Mouse (Mus musculus): ENCODE measurements around the gene 1700037H04Rik. TPM values are rescaled to one million over a fixed set of nuclear protein-coding genes. Genes with fewer than 3 reads are reported as not detected.

The 1700037H04Rik gene
- polyA plus RNA-seq, 1 experiment, result 208 TPM

DNA sequence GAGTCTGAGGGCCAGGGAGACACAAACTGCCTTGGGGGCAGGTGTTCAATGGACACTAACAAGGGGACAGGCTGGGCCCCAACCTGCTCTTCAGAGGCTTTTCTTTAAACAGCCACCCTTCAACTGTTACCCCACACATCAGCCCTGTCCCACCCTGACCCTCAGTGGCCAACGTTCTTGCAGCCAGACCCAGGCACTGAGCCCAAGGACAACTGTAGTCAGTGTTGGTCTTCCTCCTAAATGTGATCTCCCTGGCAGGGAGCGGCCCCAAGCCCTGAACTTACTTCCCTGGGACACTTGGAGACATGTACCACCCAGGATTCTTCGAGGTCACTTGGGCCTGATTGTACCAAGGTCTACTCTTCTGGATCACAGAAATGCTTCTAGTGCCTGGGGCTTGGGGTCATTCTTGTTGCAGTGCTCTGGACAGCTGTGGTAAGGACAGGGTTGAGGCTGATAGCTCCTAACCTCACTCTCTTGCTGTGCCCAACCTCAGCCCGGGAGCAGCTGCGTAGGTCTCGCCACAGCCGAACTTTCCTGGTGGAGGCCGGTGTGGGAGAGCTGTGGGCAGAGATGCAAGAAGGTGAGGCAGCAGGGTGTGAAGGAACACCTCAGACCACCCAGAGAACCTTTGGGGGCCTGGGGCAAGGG is 18.4 kb downstream of the 1700037H04Rik start:
- TF ChIP-seq GATA1 (IDR thresholded peaks at IDR 0.05; ENCODE audit: low read length), result no peak

- no peak for TF ChIP-seq GATA1 (IDR thresholded peaks at IDR 0.05; ENCODE audit: low read length)
Observed at GRCm38 (mm10) chr2:131140533-131140905, 19.4 kb downstream of the 1700037H04Rik start.

DNA sequence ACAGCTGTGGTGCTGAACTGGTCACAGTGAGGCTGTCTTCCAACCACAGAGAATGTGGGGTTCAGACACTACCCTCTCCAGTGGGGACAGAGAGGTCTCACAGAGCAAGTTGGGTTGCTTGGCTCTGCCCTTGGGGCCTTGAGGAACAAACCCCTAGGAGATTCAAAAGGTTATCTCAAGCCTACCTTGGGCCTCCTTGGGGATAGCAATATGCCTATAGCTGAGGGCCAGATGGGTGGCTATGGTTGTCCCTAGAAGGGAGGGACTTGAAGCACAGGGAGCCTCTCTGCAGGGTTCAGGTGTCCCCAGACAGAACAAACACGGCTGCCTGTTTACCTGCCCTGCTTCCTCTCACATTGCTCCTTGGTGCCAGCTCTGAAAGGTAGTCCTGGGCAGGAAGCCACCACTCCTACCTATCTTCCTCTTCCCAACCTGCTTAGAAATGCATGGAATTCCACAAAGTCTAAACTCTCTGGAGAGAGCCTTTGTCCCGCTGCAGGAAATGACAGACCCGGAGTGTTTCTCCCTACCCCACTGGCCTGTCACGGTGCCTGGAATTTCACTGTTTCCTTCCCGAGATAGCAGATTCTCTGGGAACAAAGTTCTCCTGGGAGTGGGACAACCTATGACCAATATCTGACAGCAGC is 19.9 kb downstream of the 1700037H04Rik start:
- TF ChIP-seq GATA1 (IDR thresholded peaks at IDR 0.05; ENCODE audit: low read length), result no peak

- no peak for TF ChIP-seq GATA1 (IDR thresholded peaks at IDR 0.05; ENCODE audit: low read length)
Observed at GRCm38 (mm10) chr2:131139287-131139686, 20.6 kb downstream of the 1700037H04Rik start.

- no peak for TF ChIP-seq GATA1 (IDR thresholded peaks at IDR 0.05; ENCODE audit: low read length)
Observed at GRCm38 (mm10) chr2:131138760-131139159, 21.1 kb downstream of the 1700037H04Rik start.

DNA sequence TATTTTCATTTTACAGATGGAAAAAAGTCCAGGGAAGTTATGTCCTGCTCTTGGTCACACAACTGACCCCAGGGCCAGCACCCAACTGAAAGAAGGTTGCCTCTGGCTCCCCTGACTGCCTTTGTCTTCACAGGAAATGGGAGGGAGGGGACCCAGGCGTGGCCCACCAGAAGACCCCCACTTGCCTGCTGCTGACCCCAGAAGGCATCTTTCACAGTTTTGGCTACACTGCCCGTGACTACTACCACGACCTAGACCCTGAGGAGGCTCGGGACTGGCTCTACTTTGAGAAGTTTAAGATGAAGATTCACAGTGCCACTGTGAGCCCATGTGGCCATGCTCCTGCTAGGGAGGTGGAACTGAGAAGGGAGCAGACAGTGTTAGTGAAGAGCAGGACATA is 21.6 kb downstream of the 1700037H04Rik start:
- no peak for TF ChIP-seq GATA1 (IDR thresholded peaks at IDR 0.05; ENCODE audit: low read length)

DNA sequence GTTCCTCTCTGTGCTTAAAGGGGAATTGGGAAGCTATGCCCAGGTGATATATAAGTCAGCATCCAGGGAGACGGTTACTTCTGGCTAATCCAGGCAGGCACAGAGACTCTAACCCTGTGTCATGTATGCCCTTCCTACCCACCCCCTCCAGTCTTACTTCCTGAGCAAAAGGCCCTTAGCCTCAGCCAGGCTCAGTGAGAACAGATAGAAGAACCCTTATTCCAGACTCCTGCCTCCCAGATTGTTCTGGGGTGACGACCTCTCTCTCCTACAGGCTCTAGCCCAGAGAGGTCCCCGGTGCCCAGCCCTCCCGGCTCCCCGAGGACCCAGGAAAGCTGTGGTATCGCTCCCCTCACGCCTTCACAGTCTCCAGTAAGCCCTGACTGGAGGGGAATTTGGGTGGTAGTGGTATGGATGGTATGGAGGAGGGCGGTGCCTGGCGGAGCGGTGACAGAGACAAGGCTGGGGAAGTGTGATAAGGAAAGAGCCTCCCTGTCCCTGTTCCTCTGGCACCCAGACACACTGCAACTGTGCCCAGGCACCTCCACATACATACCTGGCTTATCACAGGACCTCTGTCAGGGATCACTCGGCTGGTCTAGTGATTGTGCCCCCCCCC is 24.3 kb downstream of the 1700037H04Rik start:
- no peak for TF ChIP-seq GATA1 (IDR thresholded peaks at IDR 0.05; ENCODE audit: low read length)

- TF ChIP-seq GATA1 (IDR thresholded peaks at IDR 0.05; ENCODE audit: low read length), result no peak
Observed at GRCm38 (mm10) chr2:131134826-131135400, 25.0 kb downstream of the 1700037H04Rik start.

GRCm38 (mm10) chr2:131134381-131134780 is 25.5 kb downstream of the 1700037H04Rik start:
- no peak for TF ChIP-seq GATA1 (IDR thresholded peaks at IDR 0.05; ENCODE audit: low read length)

- TF ChIP-seq GATA1 (IDR thresholded peaks at IDR 0.05; ENCODE audit: low read length), result no peak
Observed at GRCm38 (mm10) chr2:131132930-131133547, 26.8 kb downstream of the 1700037H04Rik start, which contains the start of gene Gm11037. Gm11037 (plus strand) TSS chr2:131133497.

GRCm38 (mm10) chr2:131132111-131132888 is 27.6 kb downstream of the 1700037H04Rik start:
- TF ChIP-seq GATA1 (IDR thresholded peaks at IDR 0.05; ENCODE audit: low read length), result no peak

- no peak for TF ChIP-seq GATA1 (IDR thresholded peaks at IDR 0.05; ENCODE audit: low read length)
Observed at GRCm38 (mm10) chr2:131130849-131131248, 29.0 kb downstream of the 1700037H04Rik start.

- no peak for TF ChIP-seq GATA1 (IDR thresholded peaks at IDR 0.05; ENCODE audit: low read length)
Observed at GRCm38 (mm10) chr2:131129836-131130235, 30.0 kb downstream of the 1700037H04Rik start.

GRCm38 (mm10) chr2:131128636-131129157 is 31.2 kb downstream of the 1700037H04Rik start:
- TF ChIP-seq GATA1 (IDR thresholded peaks at IDR 0.05; ENCODE audit: low read length), result no peak

GRCm38 (mm10) chr2:131128211-131128610 is 31.7 kb downstream of the 1700037H04Rik start:
- no peak for TF ChIP-seq GATA1 (IDR thresholded peaks at IDR 0.05; ENCODE audit: low read length)
